Mouse (Mus musculus) intestine, embryonic 14.5 days (tissue): ENCODE data around the gene Chn1. TPM values are rescaled to one million over a fixed set of nuclear protein-coding genes. Genes with fewer than 3 reads are reported as not detected.

Experiments
- ATAC-seq: fragments of 200-750 bp; cut with Nextera tagmentation; replicated peaks from 2 replicates; pipeline ENCODE4 v1.8.0; 2017; ENCODE audit warnings: low read depth, moderate number of reproducible peaks, moderate TSS enrichment, moderate library complexity; ENCODE audit not compliant: low FRiP score, low TSS enrichment
- DNase-seq: peaks from one replicate; pipeline ENCODE4 v3.0.0-alpha.2; 2018; ENCODE audit warnings: low spot score
- H3K27ac ChIP-seq: fragments of 300-500 bp; sonication (generic); 2 replicates; pipeline ENCODE4 v1.5.1; 2014; ENCODE audit warnings: low read depth, mild to moderate bottlenecking, control low read depth
- H3K27me3 ChIP-seq: fragments of 300-500 bp; sonication (generic); replicated peaks from 2 replicates; pipeline ENCODE4 v1.6.1; 2014; ENCODE audit warnings: low read length, control low read depth; ENCODE audit not compliant: control insufficient read depth, insufficient read depth
- H3K36me3 ChIP-seq: fragments of 300-500 bp; sonication (generic); 2 replicates; pipeline ENCODE4 v1.6.1; 2014; ENCODE audit warnings: low read length, control low read depth; ENCODE audit not compliant: control insufficient read depth, insufficient read depth
- H3K4me1 ChIP-seq: fragments of 300-500 bp; sonication (generic); replicated peaks from 2 replicates; pipeline ENCODE4 v1.6.1; 2014; ENCODE audit warnings: low read length, control low read depth, mixed read lengths; ENCODE audit not compliant: control insufficient read depth, insufficient read depth
- H3K4me2 ChIP-seq: fragments of 300-500 bp; sonication (generic); 2 replicates; pipeline ENCODE4 v1.6.1; 2014; ENCODE audit warnings: low read length
- H3K4me3 ChIP-seq: fragments of 300-500 bp; sonication (generic); 2 replicates; pipeline ENCODE4 v1.5.1; 2014; ENCODE audit warnings: low read depth, low read length, control low read depth, mixed read lengths
- H3K9ac ChIP-seq: fragments of 300-500 bp; sonication (generic); 2 replicates; pipeline ENCODE4 v1.6.1; 2014; ENCODE audit warnings: mild to moderate bottlenecking, low read length
- H3K9me3 ChIP-seq: fragments of 300-500 bp; sonication (generic); 2 replicates; pipeline ENCODE4 v1.6.1; 2016; ENCODE audit warnings: low read length, control low read depth; ENCODE audit not compliant: control insufficient read depth
- WGBS: fragments of 180-500 bp; shearing (Covaris S2); extraction: QIAGEN DNeasy Blood & Tissue Kit; methylation state at CpG from one replicate; pipeline ENCODE4 v1.1.7; 2014; 5-methylcytosine and 5-hydroxymethylcytosine counted together
- polyA plus RNA-seq: library from polyadenylated mRNA; unstranded; fragments of >200 nt; fragmentation: Nextera tagmentation; extraction: Ambion mirVana; gene quantifications from 2 replicates; pipeline ENCODE4 v1.2.1, GENCODE M21; 2014

Chn1 gene
- polyA plus RNA-seq, 1 experiment from 2014 or later, result 21.5 TPM

GRCm38 (mm10) chr2:73637688-73638087 lies 137.5 kb downstream of the Chn1 start:
- no peak overlapping the region for H3K9ac ChIP-seq
- no peaks in the 10 kb centered on the region for H3K36me3 ChIP-seq
- no peak for DNase-seq
- no peak overlapping the region for H3K4me3 ChIP-seq
- WGBS, result 93% methylated on average over 5 of the region's 6 CpGs
- no peaks in the 10 kb centered on the region for H3K9me3 ChIP-seq
- no peak for ATAC-seq
- no peak overlapping the region for H3K27ac ChIP-seq
- no peak overlapping the region for H3K4me2 ChIP-seq
- no peaks in the 10 kb centered on the region for H3K4me1 ChIP-seq
- no peaks in the 10 kb centered on the region for H3K27me3 ChIP-seq

- no peak overlapping the region for H3K4me3 ChIP-seq
- H3K9ac ChIP-seq, result no peak overlapping the region
- H3K9me3 ChIP-seq, result no peaks in the 10 kb centered on the region
- DNase-seq (no peak), ATAC-seq (no peak)
- WGBS, result 71% methylated on average over 3 of the region's 3 CpGs
- no peaks in the 10 kb centered on the region for H3K4me1 ChIP-seq
- no peaks in the 10 kb centered on the region for H3K27me3 ChIP-seq
- no peak overlapping the region for H3K4me2 ChIP-seq
- H3K36me3 ChIP-seq, result no peaks in the 10 kb centered on the region
- H3K27ac ChIP-seq, result no peak overlapping the region
Observed at GRCm38 (mm10) chr2:73636387-73636786, 138.8 kb downstream of the Chn1 start.

- H3K27ac ChIP-seq, result no peak overlapping the region
- DNase-seq (no peak), ATAC-seq (no peak)
- H3K9me3 ChIP-seq, result no peaks in the 10 kb centered on the region
- H3K4me3 ChIP-seq, result no peak overlapping the region
- H3K9ac ChIP-seq, result no peak overlapping the region
- no peak overlapping the region for H3K4me2 ChIP-seq
- no peaks in the 10 kb centered on the region for H3K36me3 ChIP-seq
- H3K4me1 ChIP-seq, result no peaks in the 10 kb centered on the region
- 93% methylated on average over 7 of the region's 7 CpGs for WGBS
- H3K27me3 ChIP-seq, result no peaks in the 10 kb centered on the region
Observed at GRCm38 (mm10) chr2:73631816-73632215, 143.3 kb downstream of the Chn1 start.

GRCm38 (mm10) chr2:73618486-73619052 lies 156.6 kb downstream of the Chn1 start:
- 43% methylated on average over 4 of the region's 4 CpGs for WGBS
- DNase-seq (no peak), ATAC-seq (no peak)

GRCm38 (mm10) chr2:73616434-73617057 lies 158.6 kb downstream of the Chn1 start:
- 84% methylated on average over 17 of the region's 17 CpGs for WGBS
- Histone ChIP-seq H3K4me3 (no peak overlapping the region), H3K27me3 (no peaks in the 10 kb centered on the region), H3K9me3 (no peaks in the 10 kb centered on the region), H3K27ac (no peak overlapping the region), H3K36me3 (peaks cover 15% of the 10 kb centered on the region), H3K4me1 (no peaks in the 10 kb centered on the region), H3K4me2 (no peak overlapping the region), H3K9ac (no peak overlapping the region)
- ATAC-seq, result no peak
- DNase-seq, result peak; percentile 36

More at GRCm38 (mm10) chr2:73618486-73619052, 156.6 kb downstream of the Chn1 start:
- Histone ChIP-seq H3K27ac (no peak overlapping the region), H3K4me3 (no peak overlapping the region), H3K9me3 (no peaks in the 10 kb centered on the region), H3K4me2 (no peak overlapping the region), H3K4me1 (no peaks in the 10 kb centered on the region), H3K27me3 (no peaks in the 10 kb centered on the region), H3K36me3 (peaks cover 25% of the 10 kb centered on the region), H3K9ac (no peak overlapping the region)

GRCm38 (mm10) chr2:73615456-73615855 lies 159.7 kb downstream of the Chn1 start:
- Histone ChIP-seq H3K27ac (no peak overlapping the region), H3K36me3 (peaks cover 15% of the 10 kb centered on the region), H3K9ac (no peak overlapping the region), H3K27me3 (no peaks in the 10 kb centered on the region), H3K4me2 (no peak overlapping the region), H3K4me3 (no peak overlapping the region), H3K9me3 (no peaks in the 10 kb centered on the region), H3K4me1 (no peaks in the 10 kb centered on the region)
- WGBS, result 86% methylated on average over 5 of the region's 5 CpGs
- ATAC-seq (no peak), DNase-seq (no peak)

GRCm38 (mm10) chr2:73614303-73614702 lies 160.8 kb downstream of the Chn1 start:
- DNase-seq, result peak; percentile 4
- Histone ChIP-seq H3K9ac (no peak overlapping the region), H3K4me1 (no peaks in the 10 kb centered on the region), H3K4me3 (no peak overlapping the region), H3K27ac (no peak overlapping the region), H3K27me3 (no peaks in the 10 kb centered on the region), H3K36me3 (peaks cover 15% of the 10 kb centered on the region), H3K4me2 (no peak overlapping the region), H3K9me3 (no peaks in the 10 kb centered on the region)
- no peak for ATAC-seq
- 94% methylated on average over 8 of the region's 8 CpGs for WGBS

GRCm38 (mm10) chr2:73612941-73613340 lies 162.2 kb downstream of the Chn1 start:
- WGBS, result 95% methylated on average over 7 of the region's 7 CpGs
- no peak for DNase-seq

GRCm38 (mm10) chr2:73612367-73612914 lies 162.7 kb downstream of the Chn1 start:
- peak; percentile 7 for DNase-seq
- Histone ChIP-seq H3K27me3 (no peaks in the 10 kb centered on the region), H3K4me3 (no peak overlapping the region), H3K4me2 (no peak overlapping the region), H3K9ac (no peak overlapping the region), H3K36me3 (peaks cover 12% of the 10 kb centered on the region), H3K4me1 (no peaks in the 10 kb centered on the region), H3K27ac (no peak overlapping the region), H3K9me3 (no peaks in the 10 kb centered on the region)
- WGBS, result 92% methylated on average over 6 of the region's 6 CpGs
- ATAC-seq, result no peak

More at GRCm38 (mm10) chr2:73612941-73613340, 162.2 kb downstream of the Chn1 start:
- H3K27ac ChIP-seq, result no peak overlapping the region
- H3K9ac ChIP-seq, result no peak overlapping the region
- H3K27me3 ChIP-seq, result no peaks in the 10 kb centered on the region
- no peaks in the 10 kb centered on the region for H3K4me1 ChIP-seq
- H3K4me2 ChIP-seq, result no peak overlapping the region
- ATAC-seq, result no peak
- H3K9me3 ChIP-seq, result no peaks in the 10 kb centered on the region
- no peak overlapping the region for H3K4me3 ChIP-seq
- H3K36me3 ChIP-seq, result peaks cover 15% of the 10 kb centered on the region
